Mouse (Mus musculus) macrophage (primary cell): ENCODE results near the gene Samd4. TPM values are rescaled to one million over a fixed set of nuclear protein-coding genes. Genes with fewer than 3 reads are reported as not detected.

Source experiments
- H3K27ac ChIP-seq: fragments of 350-480 bp; formaldehyde crosslinking; 2 replicates; pipeline ENCODE4 v1.9.0; 2021
- H3K36me3 ChIP-seq: fragments of 350-480 bp; formaldehyde crosslinking; 2 replicates; pipeline ENCODE4 v1.9.0; 2021; ENCODE audit errors: inconsistent target
- H3K4me3 ChIP-seq: fragments of 350-480 bp; formaldehyde crosslinking; 2 replicates; pipeline ENCODE4 v1.9.0; 2021; ENCODE audit errors: inconsistent target
- H3K79me2 ChIP-seq: fragments of 350-480 bp; formaldehyde crosslinking; 2 replicates; pipeline ENCODE4 v1.9.0; 2021; ENCODE audit errors: inconsistent target
- WGBS: methylation state at CpG from one replicate; pipeline ENCODE4 v1.1.7; 2026; ENCODE audit warnings: inconsistent platforms; ENCODE audit not compliant: missing documents; 5-methylcytosine and 5-hydroxymethylcytosine counted together
- polyA plus RNA-seq: library from polyadenylated mRNA; stranded (reverse); fragments of 250-400 nt; gene quantifications from 3 replicates; pipeline ENCODE4 v1.2.4, GENCODE M21; 2018; ENCODE audit warnings: inconsistent platforms

Gene Samd4
- polyA plus RNA-seq, 1 experiment from 2014 or later, result 13.6 TPM

DNA sequence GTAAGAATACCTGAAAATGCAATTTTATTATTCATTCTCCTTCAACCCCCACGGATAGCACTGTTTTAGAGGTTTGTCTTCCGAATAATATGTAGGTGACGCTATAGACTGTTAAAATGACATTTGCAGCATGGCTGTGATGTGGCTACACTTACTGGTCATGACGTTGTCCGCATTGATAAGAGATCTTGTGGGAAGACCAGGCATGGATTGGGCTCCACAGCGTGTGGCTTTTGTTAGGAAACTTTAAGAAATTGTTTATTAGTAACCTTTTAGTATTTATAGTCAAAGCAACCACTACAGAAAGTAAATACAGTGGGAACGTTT lies 2.7 kb downstream of the Samd4 start:
- Histone ChIP-seq H3K79me2 (no peaks in the 10 kb centered on the region), H3K4me3 (no peak overlapping the region)
- 16% methylated on average over 7 of the region's 7 CpGs for WGBS

GRCm38 (mm10) chr14:46885891-46886301 lies 3.2 kb downstream of the Samd4 start:
- H3K4me3 ChIP-seq, result no peak overlapping the region
- H3K27ac ChIP-seq, result no peak overlapping the region

More for the DNA sequence above, 2.7 kb downstream of the Samd4 start:
- Histone ChIP-seq H3K27ac (no peak overlapping the region), H3K36me3 (no peaks in the 10 kb centered on the region)

DNA sequence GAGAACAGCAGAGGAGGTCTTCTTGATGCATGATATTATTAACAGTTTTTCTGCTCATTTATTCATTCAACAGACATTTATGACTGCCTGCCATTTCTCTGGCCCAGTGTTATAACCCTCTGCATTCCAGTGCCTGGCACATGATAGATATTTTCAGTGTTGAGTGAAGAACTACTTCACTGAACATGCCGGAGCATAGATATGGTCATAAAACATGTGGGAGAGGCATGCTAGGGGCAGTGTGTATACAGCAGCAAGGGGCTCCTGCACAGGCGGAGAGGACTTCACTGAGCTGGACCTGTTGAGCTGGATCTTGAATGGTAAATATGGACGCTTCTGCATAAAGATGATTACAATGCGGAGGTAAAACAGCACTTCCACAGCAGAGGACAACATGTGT lies 6.4 kb downstream of the Samd4 start:
- no peak overlapping the region for H3K27ac ChIP-seq
- H3K79me2 ChIP-seq, result no peaks in the 10 kb centered on the region
- H3K36me3 ChIP-seq, result no peaks in the 10 kb centered on the region
- 95% methylated on average over 4 of the region's 4 CpGs for WGBS
- no peak overlapping the region for H3K4me3 ChIP-seq

More at GRCm38 (mm10) chr14:46885891-46886301, 3.2 kb downstream of the Samd4 start:
- H3K79me2 ChIP-seq, result no peaks in the 10 kb centered on the region
- WGBS, result 34% methylated on average over 5 of the region's 5 CpGs
- H3K36me3 ChIP-seq, result no peaks in the 10 kb centered on the region

DNA sequence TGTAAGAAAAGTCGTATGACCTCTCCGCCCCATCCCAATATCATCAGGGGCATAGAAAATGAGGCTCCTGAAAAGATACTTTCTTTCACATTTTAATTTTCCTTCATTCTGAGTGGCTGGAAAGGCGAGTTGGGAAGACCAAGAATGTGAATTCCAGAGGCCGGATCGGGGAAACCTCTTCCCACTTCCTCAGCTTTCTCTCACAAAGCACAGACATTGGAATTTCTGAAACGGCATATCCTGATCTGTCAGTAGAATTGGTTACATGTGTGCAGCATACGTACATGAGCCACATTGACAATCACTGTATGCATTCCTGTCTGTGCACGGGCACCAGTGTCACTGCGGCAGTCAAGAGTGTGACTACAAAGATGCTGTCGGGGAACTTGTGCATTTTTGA lies 11.3 kb downstream of the Samd4 start:
- 97% methylated on average over 10 of the region's 10 CpGs for WGBS
- no peak overlapping the region for H3K27ac ChIP-seq

GRCm38 (mm10) chr14:46897953-46898352 lies 15.3 kb downstream of the Samd4 start:
- H3K27ac ChIP-seq, result no peak overlapping the region
- 92% methylated on average over 5 of the region's 5 CpGs for WGBS
- no peak overlapping the region for H3K4me3 ChIP-seq
- H3K36me3 ChIP-seq, result no peaks in the 10 kb centered on the region
- H3K79me2 ChIP-seq, result no peaks in the 10 kb centered on the region

More for the DNA sequence above, 11.3 kb downstream of the Samd4 start:
- H3K79me2 ChIP-seq, result no peaks in the 10 kb centered on the region
- no peaks in the 10 kb centered on the region for H3K36me3 ChIP-seq
- no peak overlapping the region for H3K4me3 ChIP-seq

GRCm38 (mm10) chr14:46898626-46899025 lies 16.0 kb downstream of the Samd4 start:
- H3K36me3 ChIP-seq, result no peaks in the 10 kb centered on the region
- no peak overlapping the region for H3K27ac ChIP-seq
- H3K79me2 ChIP-seq, result no peaks in the 10 kb centered on the region
- H3K4me3 ChIP-seq, result no peak overlapping the region
- 94% methylated on average over 3 of the region's 3 CpGs for WGBS

- H3K36me3 ChIP-seq, result no peaks in the 10 kb centered on the region
- WGBS, result 94% methylated on average over 9 of the region's 9 CpGs
- no peak overlapping the region for H3K4me3 ChIP-seq
- H3K79me2 ChIP-seq, result no peaks in the 10 kb centered on the region
- no peak overlapping the region for H3K27ac ChIP-seq
Observed at GRCm38 (mm10) chr14:46902498-46903087, 19.9 kb downstream of the Samd4 start.

- 96% methylated on average over 4 of the region's 4 CpGs for WGBS
- Histone ChIP-seq H3K36me3 (no peaks in the 10 kb centered on the region), H3K4me3 (no peak overlapping the region), H3K79me2 (no peaks in the 10 kb centered on the region), H3K27ac (no peak overlapping the region)
Observed at GRCm38 (mm10) chr14:46904276-46904675, 21.6 kb downstream of the Samd4 start.

GRCm38 (mm10) chr14:46908858-46909257 lies 26.2 kb downstream of the Samd4 start:
- 92% methylated on average over 8 of the region's 8 CpGs for WGBS
- Histone ChIP-seq H3K79me2 (no peaks in the 10 kb centered on the region), H3K4me3 (no peak overlapping the region), H3K36me3 (no peaks in the 10 kb centered on the region), H3K27ac (no peak overlapping the region)

DNA sequence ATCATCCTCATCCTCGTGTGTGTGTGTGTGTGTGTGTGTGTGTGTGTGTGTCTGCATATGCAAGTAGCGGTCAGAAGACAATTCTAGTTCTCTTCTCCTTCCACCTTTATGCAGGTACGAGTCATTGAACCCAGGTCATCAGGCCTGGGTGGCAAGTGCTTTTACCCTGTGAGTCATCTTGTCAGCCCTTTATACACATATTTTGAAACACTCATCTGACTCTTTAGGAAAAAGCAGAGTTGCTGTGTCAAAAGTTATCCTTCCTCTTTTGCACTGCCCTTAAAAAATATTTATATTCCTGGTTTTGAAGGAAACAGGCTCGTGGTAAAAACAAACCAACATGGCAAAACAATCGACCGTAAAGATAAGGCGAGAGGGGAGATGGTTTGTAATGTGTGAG lies 29.8 kb downstream of the Samd4 start:
- Histone ChIP-seq H3K27ac (peak overlapping the region; percentile 79), H3K36me3 (no peaks in the 10 kb centered on the region), H3K79me2 (no peaks in the 10 kb centered on the region), H3K4me3 (no peak overlapping the region)
- 24% methylated on average over 5 of the region's 7 CpGs for WGBS

DNA sequence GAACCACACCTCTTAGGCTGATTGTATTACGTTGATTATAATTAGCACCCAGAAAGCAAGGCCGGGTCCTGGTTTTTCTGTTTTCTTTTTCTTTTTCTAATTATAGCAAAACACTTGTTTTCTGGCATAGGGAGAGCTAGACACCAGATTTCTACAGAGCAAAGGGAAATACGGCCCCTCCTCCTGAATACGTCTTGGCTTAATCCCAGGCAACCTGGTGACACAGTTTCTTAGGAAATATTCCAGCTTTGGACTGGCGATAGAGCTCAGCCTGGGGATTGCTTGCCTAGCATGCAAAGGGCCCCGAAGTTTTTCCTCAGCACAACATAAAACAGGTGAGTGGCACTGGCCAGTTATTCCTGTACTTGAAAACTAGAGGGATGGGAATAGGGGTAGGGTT lies 31.7 kb downstream of the Samd4 start:
- 95% methylated on average over 6 of the region's 6 CpGs for whole genome bisulfite sequencing
- H3K27ac ChIP-seq, result no peak overlapping the region
- H3K36me3 ChIP-seq, result no peaks in the 10 kb centered on the region
- no peaks in the 10 kb centered on the region for H3K79me2 ChIP-seq
- no peak overlapping the region for H3K4me3 ChIP-seq

DNA sequence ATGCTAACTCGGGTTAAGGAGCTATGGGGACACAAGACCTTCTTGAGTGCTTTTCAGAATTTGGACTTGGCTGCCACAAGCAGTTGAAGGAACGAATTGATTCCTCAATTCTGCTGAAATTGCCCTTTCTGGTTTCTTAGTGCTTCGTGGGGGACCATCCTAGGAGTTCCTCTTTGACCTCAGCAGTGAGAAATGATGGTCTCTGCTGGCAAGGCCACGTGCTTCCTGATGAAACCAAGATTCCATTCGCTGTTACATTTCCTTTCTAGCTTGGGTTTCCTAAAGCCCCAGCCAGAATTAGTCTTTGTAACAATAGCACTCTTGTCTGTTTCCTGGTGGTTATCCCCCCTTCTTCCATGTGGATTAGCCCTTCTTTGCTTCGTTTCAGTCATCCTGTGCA lies 32.9 kb downstream of the Samd4 start:
- no peak overlapping the region for H3K4me3 ChIP-seq
- H3K36me3 ChIP-seq, result no peaks in the 10 kb centered on the region
- 16% methylated on average over 6 of the region's 6 CpGs for WGBS
- peak overlapping the region; percentile 85 for H3K27ac ChIP-seq
- H3K79me2 ChIP-seq, result no peaks in the 10 kb centered on the region

DNA sequence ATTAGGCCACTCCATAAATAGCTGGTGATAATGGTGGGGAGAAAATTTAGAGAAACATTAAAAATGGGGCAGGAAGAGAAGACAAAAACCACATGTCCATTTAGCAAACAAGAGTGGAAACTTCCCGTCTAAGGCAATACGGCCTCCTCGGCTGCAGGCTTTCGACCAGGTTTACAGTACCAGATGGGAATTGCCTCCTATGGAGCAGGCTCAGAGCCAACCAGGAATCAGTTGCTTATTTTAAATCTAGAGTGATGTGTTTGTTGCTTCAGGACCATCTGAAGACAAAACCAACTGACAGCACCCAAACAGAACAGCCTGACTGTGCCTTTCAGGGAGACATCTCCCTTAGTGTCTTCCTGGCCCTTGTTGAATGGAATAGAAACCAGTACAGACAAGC lies 33.9 kb downstream of the Samd4 start:
- WGBS, result 94% methylated on average over 4 of the region's 4 CpGs
- Histone ChIP-seq H3K36me3 (no peaks in the 10 kb centered on the region), H3K79me2 (no peaks in the 10 kb centered on the region), H3K27ac (peak overlapping the region; percentile 85), H3K4me3 (no peak overlapping the region)

DNA sequence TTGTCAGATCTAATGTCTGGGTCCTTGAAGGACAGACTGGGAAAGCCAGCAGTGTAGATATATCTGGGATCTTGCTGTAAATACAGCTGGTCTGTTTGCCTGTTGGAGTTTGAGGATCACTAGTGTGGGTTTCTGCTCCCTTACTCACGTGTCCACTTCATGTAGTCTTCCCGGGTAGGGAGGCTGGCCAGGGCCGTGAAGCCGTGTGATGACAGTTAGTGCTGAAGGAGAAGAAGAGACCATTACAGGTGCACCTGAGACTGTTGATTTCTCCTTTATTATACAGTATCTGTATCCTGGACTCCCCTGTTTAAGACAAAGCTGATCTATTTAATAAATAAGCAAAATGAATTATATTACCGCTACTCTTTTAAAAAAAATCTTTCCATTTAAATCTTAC lies 34.5 kb downstream of the Samd4 start:
- H3K4me3 ChIP-seq, result no peak overlapping the region
- WGBS, result 93% methylated on average over 5 of the region's 5 CpGs
- H3K27ac ChIP-seq, result no peak overlapping the region
- no peaks in the 10 kb centered on the region for H3K36me3 ChIP-seq
- no peaks in the 10 kb centered on the region for H3K79me2 ChIP-seq

DNA sequence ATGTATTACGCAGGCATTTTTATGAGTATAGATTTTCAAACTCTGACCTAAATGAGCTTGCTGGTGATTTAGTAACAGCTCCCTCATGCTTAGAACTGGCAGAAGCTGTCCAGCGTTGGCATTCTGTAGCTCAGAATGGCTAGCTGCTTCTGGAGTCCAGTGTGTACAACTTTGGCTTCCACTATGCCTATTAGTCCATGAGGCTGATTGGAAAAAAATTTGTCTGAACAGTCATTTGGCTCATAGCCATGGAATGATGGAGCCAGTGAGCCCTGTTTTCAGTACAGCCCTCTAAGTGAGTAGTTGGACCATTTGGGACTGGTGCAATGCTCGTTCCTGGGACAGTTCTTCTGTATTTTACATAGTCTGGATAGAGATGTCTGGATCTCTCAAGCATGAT lies 34.9 kb downstream of the Samd4 start:
- no peak overlapping the region for H3K27ac ChIP-seq
- no peaks in the 10 kb centered on the region for H3K36me3 ChIP-seq
- H3K4me3 ChIP-seq, result no peak overlapping the region
- H3K79me2 ChIP-seq, result no peaks in the 10 kb centered on the region
- WGBS, result 96% methylated on average over 2 of the region's 3 CpGs

- WGBS, result 98% methylated on average over 5 of the region's 5 CpGs
- no peak overlapping the region for H3K4me3 ChIP-seq
- no peaks in the 10 kb centered on the region for H3K36me3 ChIP-seq
- no peaks in the 10 kb centered on the region for H3K79me2 ChIP-seq
- H3K27ac ChIP-seq, result no peak overlapping the region
Observed at GRCm38 (mm10) chr14:46920496-46920895, 37.8 kb downstream of the Samd4 start.
